Mouse (Mus musculus): ENCODE data around the gene Ptpn12.

DNA sequence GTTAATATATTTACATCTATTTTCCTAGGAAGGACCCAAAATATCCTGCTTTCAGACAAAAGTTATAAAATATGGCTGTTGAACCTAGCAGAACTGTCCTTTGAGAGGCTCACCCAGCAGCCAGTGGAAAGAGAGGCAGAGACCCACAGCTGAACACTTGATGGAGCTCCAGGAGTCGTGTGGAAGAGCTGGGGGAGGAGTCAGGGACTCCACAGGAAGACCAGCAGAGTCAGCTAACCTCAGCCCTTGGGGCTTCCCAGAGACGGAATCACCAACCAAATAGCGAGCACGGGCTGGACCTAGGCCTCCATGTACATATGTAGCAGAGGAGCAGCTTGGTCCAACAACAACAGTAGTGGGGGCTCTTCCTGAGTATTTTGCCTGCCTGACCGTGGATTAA is 38.6 kb downstream of the Ptpn12 start:
- TF ChIP-seq CTCF (IDR thresholded peaks at IDR 0.05; ENCODE audit: borderline replicate concordance, insufficient read depth, low read length) (no peak), POLR2A (IDR thresholded peaks at IDR 0.05; ENCODE audit: low read depth, low read length) (no peak)
